ENCODE assay signal across 11 mouse cellular contexts in genomic region chr4:134314876-134315275, GRCm38 (mm10). TPM values are rescaled to one million over a fixed set of nuclear protein-coding genes. Genes with fewer than 3 reads are reported as not detected.
DNase-seq lines count a peak whose midpoint lies in the region; ATAC-seq lines count a peak whose summit lies in the region.
"Had no signal": no experiment of that assay in that cellular context is flagged by ENCODE, and none has a peak within 500 bp of the region (broad histone marks: within the 10 kb centered on the region; RNA-seq: fewer than 3 reads in every experiment).

TSS of gene Trim63 (plus strand) at chr4:134315120.

- peak; percentile 19 for DNase-seq in embryo, embryonic 9.5 days (ENCODE audit: extremely low spot score)
- DNase-seq in embryo, embryonic 11 days = no peak
- DNase-seq in R1 (ENCODE audit: low read depth, low spot score) = peak; percentile 32
- DNase-seq in heart, adult 8-10 months (ENCODE audit: low spot score) = peak; percentile 56
- DNase-seq in adrenal gland, postnatal 4 days (ENCODE audit: low spot score in 2 of 2) = no peak
- DNase-seq in adrenal gland, adult (ENCODE audit: inconsistent age in 2 of 2, low spot score in 1 of 2) = no peak
- no peak for DNase-seq in layer of hippocampus, adult 8-10 months (ENCODE audit: low spot score in 2 of 2)
- DNase-seq: kidney, postnatal 25 days had no signal

- H3K9ac ChIP-seq in limb, embryonic 12.5 days (replicated peaks) = no peak within 1 kb of the TSS; the same call in 1 of the 2 replicates

- H3K9me3 ChIP-seq in limb, embryonic 12.5 days = no peaks in the 10 kb centered on the region

- no peaks in the 10 kb centered on the region for H3K36me3 ChIP-seq in limb, embryonic 12.5 days

- H3K27me3 ChIP-seq in limb, embryonic 12.5 days = no peaks in the 10 kb centered on the region

- H3K4me2 ChIP-seq in limb, embryonic 12.5 days = peak within 1 kb of the TSS; percentile 34
- H3K4me2 ChIP-seq: liver, embryonic 11.5 days had no signal

- no peak for ATAC-seq in limb, embryonic 12.5 days (ENCODE audit: insufficient number of reproducible peaks, insufficient read depth, low FRiP score, low TSS enrichment, low read depth)

- H3K4me3 ChIP-seq in limb, embryonic 12.5 days (replicated peaks) = peak within 1 kb of the TSS; percentile 12; the same call in 1 of the 2 replicates

- no peak within 1 kb of the TSS for H3K27ac ChIP-seq in limb, embryonic 12.5 days
- H3K27ac ChIP-seq: macrophage had no signal

- peaks cover 14% of the 10 kb centered on the region for H3K4me1 ChIP-seq in limb, embryonic 12.5 days (replicated peaks)

- WGBS in limb, embryonic 12.5 days = 26% methylated on average over 11 of the region's 11 CpGs

RNA-seq across cellular contexts. Expression of gene Trim63, which starts in this region (rescaled TPM):
- total RNA-seq in heart, adult 8-10 months (2022) = 100 to 1,000 TPM; 164 to 261 (median 195) TPM
- 3.3 and 3.6 TPM in 2 replicates for polyA plus RNA-seq in limb, embryonic 12.5 days (2016; fragmentation: Nextera tagmentation; extraction: Ambion mirVana)
- 1 to 10 TPM in 1 of 2 experiments, under 1 TPM in 1; 0.56 to 2.1 TPM for total RNA-seq in adrenal gland, postnatal 4 days (2021)
- total RNA-seq in layer of hippocampus, adult 8-10 months (2022) = not detected
- polyA plus RNA-seq: macrophage had no signal

Comparison
In these comparisons a context has a peak if more than half of its experiments do, and no peak if none do; other contexts are left out.
1. RNA of gene Trim63 (total RNA-seq): 164 to 261 TPM in heart, adult 8-10 months; 0.56 to 2.1 TPM in adrenal gland, postnatal 4 days and not detected in layer of hippocampus, adult 8-10 months; every median in the first group is over 10 times any median in the second.
2. DNase-seq: peak in embryo, embryonic 9.5 days (single experiment), R1 (single experiment) and heart, adult 8-10 months (single experiment); none in embryo, embryonic 11 days (single experiment), adrenal gland, postnatal 4 days (0 of 2), adrenal gland, adult (0 of 2) and layer of hippocampus, adult 8-10 months (0 of 2).